Mouse (Mus musculus): ENCODE data around the gene Paqr4.
A peak's percentile ranks its signal among the peaks of the same experiment; 100 is the strongest.
"Not testable (repeated sequence)": the region's sequence is repeated elsewhere in the genome, so short reads cannot be mapped to it uniquely, and the experiment has no call there.

Gene Paqr4

GRCm38 (mm10) chr17:23740598-23741021 is at the start of gene Paqr4:
TSS of gene Paqr4 (minus strand) at chr17:23740867.
- no peak for DNase-seq

- no peak for DNase-seq
Observed at GRCm38 (mm10) chr17:23789749-23790268, 49.1 kb upstream of the Paqr4 start.

- no peak for DNase-seq
Observed at GRCm38 (mm10) chr17:23788973-23789372, 48.3 kb upstream of the Paqr4 start.

- peak in 1 of 2 experiments; percentile 17 for DNase-seq
Observed at GRCm38 (mm10) chr17:23786510-23786931, 45.9 kb upstream of the Paqr4 start.

GRCm38 (mm10) chr17:23785561-23786471 is 45.1 kb upstream of the Paqr4 start, which contains the start of gene Flywch2:
TSS of gene Flywch2 (minus strand) at chr17:23786081.
- peak; percentile 87 to 88 for DNase-seq

- DNase-seq, result no peak
Observed at GRCm38 (mm10) chr17:23783352-23783751, 42.7 kb upstream of the Paqr4 start.

- DNase-seq, result no peak
Observed at GRCm38 (mm10) chr17:23778447-23778846, 37.8 kb upstream of the Paqr4 start.

GRCm38 (mm10) chr17:23777141-23777540 is 36.5 kb upstream of the Paqr4 start:
- no peak for DNase-seq

GRCm38 (mm10) chr17:23776216-23776615 is 35.5 kb upstream of the Paqr4 start:
- no peak for DNase-seq

- peak; percentile 73 to 90 for DNase-seq
Observed at GRCm38 (mm10) chr17:23774090-23774489, 33.4 kb upstream of the Paqr4 start.

GRCm38 (mm10) chr17:23773676-23774075 is 33.0 kb upstream of the Paqr4 start:
- DNase-seq, result no peak

- not testable (repeated sequence) for DNase-seq
Observed at GRCm38 (mm10) chr17:23772219-23772556, 31.5 kb upstream of the Paqr4 start.

GRCm38 (mm10) chr17:23771284-23772218 is 30.9 kb upstream of the Paqr4 start, which contains the start of gene Flywch1:
TSS of gene Flywch1 (minus strand) at chr17:23771602.
- DNase-seq, result peak; percentile 99

GRCm38 (mm10) chr17:23770896-23771283 is 30.2 kb upstream of the Paqr4 start:
- no peak for DNase-seq

GRCm38 (mm10) chr17:23770493-23770892 is 29.8 kb upstream of the Paqr4 start:
- no peak for DNase-seq

- DNase-seq, result no peak
Observed at GRCm38 (mm10) chr17:23762976-23763375, 22.3 kb upstream of the Paqr4 start.

- DNase-seq, result no peak
Observed at GRCm38 (mm10) chr17:23761155-23761554, 20.5 kb upstream of the Paqr4 start.

- no peak for DNase-seq
Observed at GRCm38 (mm10) chr17:23760231-23760630, 19.6 kb upstream of the Paqr4 start.

- peak in 1 of 2 experiments; percentile 29 for DNase-seq
Observed at GRCm38 (mm10) chr17:23758801-23759200, 18.1 kb upstream of the Paqr4 start.

GRCm38 (mm10) chr17:23757581-23757980 is 16.9 kb upstream of the Paqr4 start:
- DNase-seq, result no peak

- DNase-seq, result peak in 1 of 2 experiments; percentile 26
Observed at GRCm38 (mm10) chr17:23755689-23756088, 15.0 kb upstream of the Paqr4 start.

- DNase-seq, result no peak
Observed at GRCm38 (mm10) chr17:23749400-23750191, 8.9 kb upstream of the Paqr4 start.
